Mouse (Mus musculus): ENCODE measurements around the gene Olfr97. TPM values are rescaled to one million over a fixed set of nuclear protein-coding genes. Genes with fewer than 3 reads are reported as not detected.

Olfr97 gene
- polyA plus RNA-seq, 1 experiment from 2014 or later = not detected

GRCm38 (mm10) chr17:37190711-37191110 lies 46.4 kb downstream of the Olfr97 start:
- H3K36me3 ChIP-seq (replicated peaks; ENCODE audit: insufficient read depth, low read length) = no peaks in the 10 kb centered on the region
- no peak overlapping the region for H3K4me3 ChIP-seq (ENCODE audit: low read depth, low read length)
- H3K9ac ChIP-seq (replicated peaks) = no peak overlapping the region
- H3K9me3 ChIP-seq (ENCODE audit: low read length) = no peaks in the 10 kb centered on the region
- H3K27ac ChIP-seq (ENCODE audit: low read depth) = no peak overlapping the region
- TF ChIP-seq CTCF (IDR thresholded peaks at IDR 0.05; ENCODE audit: low read depth) = no peak
- no peak for TF ChIP-seq EP300 (IDR thresholded peaks at IDR 0.05; ENCODE audit: low read depth)
- DNase-seq (no peak), ATAC-seq (no peak)
- WGBS (ENCODE audit: insufficient replicate concordance) = 36% methylated on average over 2 of the region's 2 CpGs
- H3K4me1 ChIP-seq (ENCODE audit: insufficient read depth) = no peaks in the 10 kb centered on the region
- peaks cover 7% of the 10 kb centered on the region; the same call in 1 of the 2 replicates for H3K27me3 ChIP-seq (ENCODE audit: insufficient read depth, low read length)
- no peak overlapping the region for H3K4me2 ChIP-seq (ENCODE audit: low read depth, low read length)

GRCm38 (mm10) chr17:37185474-37185873 lies 51.7 kb downstream of the Olfr97 start:
- Histone ChIP-seq H3K9ac (replicated peaks) (no peak overlapping the region), H3K36me3 (replicated peaks; ENCODE audit: insufficient read depth, low read length) (no peaks in the 10 kb centered on the region), H3K9me3 (ENCODE audit: low read length) (no peaks in the 10 kb centered on the region), H3K4me1 (ENCODE audit: insufficient read depth) (no peaks in the 10 kb centered on the region), H3K27me3 (ENCODE audit: insufficient read depth, low read length) (no peaks in the 10 kb centered on the region), H3K4me3 (ENCODE audit: low read depth, low read length) (no peak overlapping the region), H3K27ac (ENCODE audit: low read depth) (no peak overlapping the region), H3K4me2 (ENCODE audit: low read depth, low read length) (no peak overlapping the region)
- 20% methylated on average over 6 of the region's 6 CpGs for WGBS (ENCODE audit: insufficient replicate concordance)
- DNase-seq (no peak), ATAC-seq (no peak)
- TF ChIP-seq CTCF (IDR thresholded peaks at IDR 0.05; ENCODE audit: low read depth) (no peak), EP300 (IDR thresholded peaks at IDR 0.05; ENCODE audit: low read depth) (no peak)

Other genes starting within 250 kb of the Olfr97 start
- 0.04 TPM in 1 of 2 replicates, not detected in the other for gene H2-M5, start 247.8 kb downstream of the Olfr97 start, polyA plus RNA-seq (2015; fragmentation: Nextera tagmentation; extraction: Ambion mirVana)
- gene Zfp57, start 236.2 kb downstream of the Olfr97 start, polyA plus RNA-seq (2015; fragmentation: Nextera tagmentation; extraction: Ambion mirVana) = 1.4 and 2.3 TPM in 2 replicates
- not detected in 2 replicates for gene Mog, start 213.9 kb downstream of the Olfr97 start, polyA plus RNA-seq (2015; fragmentation: Nextera tagmentation; extraction: Ambion mirVana)
- 0.41 and 0.46 TPM in 2 replicates for gene Gabbr1, start 191.4 kb downstream of the Olfr97 start, polyA plus RNA-seq (2015; fragmentation: Nextera tagmentation; extraction: Ambion mirVana)
- gene Olfr90, start 148.8 kb downstream of the Olfr97 start, polyA plus RNA-seq (2015; fragmentation: Nextera tagmentation; extraction: Ambion mirVana) = not detected in 2 replicates
- gene Olfr91, start 139.1 kb downstream of the Olfr97 start, polyA plus RNA-seq (2015; fragmentation: Nextera tagmentation; extraction: Ambion mirVana) = not detected in 2 replicates
- not detected in 2 replicates for gene Olfr92, start 117.2 kb downstream of the Olfr97 start, polyA plus RNA-seq (2015; fragmentation: Nextera tagmentation; extraction: Ambion mirVana)
- gene Olfr93, start 75.8 kb downstream of the Olfr97 start, polyA plus RNA-seq (2015; fragmentation: Nextera tagmentation; extraction: Ambion mirVana) = not detected in 2 replicates
- 2.2 and 3.4 TPM in 2 replicates for gene Ubd, start 43.4 kb downstream of the Olfr97 start, polyA plus RNA-seq (2015; fragmentation: Nextera tagmentation; extraction: Ambion mirVana)
- not detected in 2 replicates for gene Olfr94, start 36.3 kb downstream of the Olfr97 start, polyA plus RNA-seq (2015; fragmentation: Nextera tagmentation; extraction: Ambion mirVana)
- gene Olfr95, start 24.2 kb downstream of the Olfr97 start, polyA plus RNA-seq (2015; fragmentation: Nextera tagmentation; extraction: Ambion mirVana) = not detected in 2 replicates
- gene Olfr96, start 17.2 kb downstream of the Olfr97 start, polyA plus RNA-seq (2015; fragmentation: Nextera tagmentation; extraction: Ambion mirVana) = not detected in 2 replicates
- not detected in 2 replicates for gene Olfr98, start 26.4 kb upstream of the Olfr97 start, polyA plus RNA-seq (2015; fragmentation: Nextera tagmentation; extraction: Ambion mirVana)
- gene H2-M3, start 32.9 kb upstream of the Olfr97 start, polyA plus RNA-seq (2015; fragmentation: Nextera tagmentation; extraction: Ambion mirVana) = 4.5 and 4.6 TPM in 2 replicates
- gene Olfr99, start 46.1 kb upstream of the Olfr97 start, polyA plus RNA-seq (2015; fragmentation: Nextera tagmentation; extraction: Ambion mirVana) = not detected in 2 replicates
- gene Olfr101, start 67.0 kb upstream of the Olfr97 start, polyA plus RNA-seq (2015; fragmentation: Nextera tagmentation; extraction: Ambion mirVana) = not detected in 2 replicates
- gene Olfr102, start 79.7 kb upstream of the Olfr97 start, polyA plus RNA-seq (2015; fragmentation: Nextera tagmentation; extraction: Ambion mirVana) = not detected in 2 replicates
- gene Olfr103, start 102.4 kb upstream of the Olfr97 start, polyA plus RNA-seq (2015; fragmentation: Nextera tagmentation; extraction: Ambion mirVana) = not detected in 2 replicates
- not detected in 2 replicates for gene Olfr104-ps, start 122.3 kb upstream of the Olfr97 start, polyA plus RNA-seq (2015; fragmentation: Nextera tagmentation; extraction: Ambion mirVana)
- gene Olfr105-ps, start 141.7 kb upstream of the Olfr97 start, polyA plus RNA-seq (2015; fragmentation: Nextera tagmentation; extraction: Ambion mirVana) = not detected in 2 replicates
- not detected in 2 replicates for gene Olfr106-ps, start 153.1 kb upstream of the Olfr97 start, polyA plus RNA-seq (2015; fragmentation: Nextera tagmentation; extraction: Ambion mirVana)
- not detected in 2 replicates for gene Olfr107, start 161.9 kb upstream of the Olfr97 start, polyA plus RNA-seq (2015; fragmentation: Nextera tagmentation; extraction: Ambion mirVana)
- gene Olfr108, start 208.2 kb upstream of the Olfr97 start, polyA plus RNA-seq (2015; fragmentation: Nextera tagmentation; extraction: Ambion mirVana) = not detected in 2 replicates
- not detected in 2 replicates for gene Olfr109, start 221.6 kb upstream of the Olfr97 start, polyA plus RNA-seq (2015; fragmentation: Nextera tagmentation; extraction: Ambion mirVana)
- gene H2-M2, start 246.2 kb upstream of the Olfr97 start, polyA plus RNA-seq (2015; fragmentation: Nextera tagmentation; extraction: Ambion mirVana) = not detected in 2 replicates